Mouse (Mus musculus) neural tube, embryonic 11.5 days (tissue): ENCODE results near the gene Mtss1l. TPM values are rescaled to one million over a fixed set of nuclear protein-coding genes. Genes with fewer than 3 reads are reported as not detected.

Source experiments
- ATAC-seq: fragments of 200-750 bp; cut with Nextera tagmentation; 2 replicates; pipeline ENCODE4 v1.8.0; 2017; ENCODE audit warnings: moderate number of reproducible peaks, mild to moderate bottlenecking, moderate TSS enrichment, moderate library complexity; ENCODE audit not compliant: insufficient read depth, low FRiP score, low TSS enrichment
- DNase-seq: peaks from one replicate; pipeline ENCODE4 v3.0.0-alpha.2; 2015; ENCODE audit warnings: low spot score
- H3K27ac ChIP-seq: fragments of 300-500 bp; sonication (generic); 2 replicates; pipeline ENCODE4 v1.5.1; 2014; ENCODE audit warnings: low read depth, mild to moderate bottlenecking, low read length
- H3K27me3 ChIP-seq: fragments of 300-500 bp; sonication (generic); 2 replicates; pipeline ENCODE4 v1.6.1; 2014; ENCODE audit warnings: mild to moderate bottlenecking, low read length, mixed read lengths; ENCODE audit not compliant: control insufficient read depth, insufficient read depth
- H3K36me3 ChIP-seq: fragments of 300-500 bp; sonication (generic); 2 replicates; pipeline ENCODE4 v1.6.1; 2014; ENCODE audit warnings: mild to moderate bottlenecking, low read length, moderate library complexity, mixed read lengths; ENCODE audit not compliant: control insufficient read depth, insufficient read depth
- H3K4me1 ChIP-seq: fragments of 300-500 bp; sonication (generic); 2 replicates; pipeline ENCODE4 v1.6.1; 2014; ENCODE audit warnings: low read length, mixed read lengths; ENCODE audit not compliant: control insufficient read depth, insufficient read depth
- H3K4me2 ChIP-seq: fragments of 300-500 bp; sonication (generic); 2 replicates; pipeline ENCODE4 v1.6.1; 2014; ENCODE audit warnings: low read depth, mild to moderate bottlenecking, moderate library complexity
- H3K4me3 ChIP-seq: fragments of 300-500 bp; sonication (generic); 2 replicates; pipeline ENCODE4 v1.5.1; 2014; ENCODE audit warnings: low read depth, low read length
- H3K9ac ChIP-seq: fragments of 300-500 bp; sonication (generic); 2 replicates; pipeline ENCODE4 v1.6.1; 2014; ENCODE audit warnings: mild to moderate bottlenecking, low read length
- H3K9me3 ChIP-seq: fragments of 300-500 bp; sonication (generic); 2 replicates; pipeline ENCODE4 v1.6.1; 2016; ENCODE audit warnings: low read length; ENCODE audit not compliant: control insufficient read depth
- WGBS: fragments of 180-500 bp; shearing (Covaris S2); extraction: QIAGEN DNeasy Blood & Tissue Kit; methylation state at CpG from one replicate; pipeline ENCODE4 v1.1.7; 2014; 5-methylcytosine and 5-hydroxymethylcytosine counted together
- polyA plus RNA-seq: library from polyadenylated mRNA; unstranded; fragments of >200 nt; fragmentation: Nextera tagmentation; extraction: Ambion mirVana; gene quantifications from 2 replicates; pipeline ENCODE4 v1.2.1, GENCODE M21; 2014

Gene Mtss1l
- polyA plus RNA-seq, 1 experiment from 2014 or later, result 18.3 TPM

GRCm38 (mm10) chr8:110755511-110756170, 34.4 kb downstream of the Mtss1l start:
- Histone ChIP-seq H3K9ac (no peak overlapping the region), H3K4me2 (no peak overlapping the region), H3K27ac (no peak overlapping the region), H3K9me3 (no peaks in the 10 kb centered on the region), H3K36me3 (no peaks in the 10 kb centered on the region), H3K4me1 (no peaks in the 10 kb centered on the region), H3K27me3 (no peaks in the 10 kb centered on the region), H3K4me3 (no peak overlapping the region)
- DNase-seq, result no peak
- WGBS, result 73% methylated on average over 15 of the region's 15 CpGs
- ATAC-seq, result no peak

DNA sequence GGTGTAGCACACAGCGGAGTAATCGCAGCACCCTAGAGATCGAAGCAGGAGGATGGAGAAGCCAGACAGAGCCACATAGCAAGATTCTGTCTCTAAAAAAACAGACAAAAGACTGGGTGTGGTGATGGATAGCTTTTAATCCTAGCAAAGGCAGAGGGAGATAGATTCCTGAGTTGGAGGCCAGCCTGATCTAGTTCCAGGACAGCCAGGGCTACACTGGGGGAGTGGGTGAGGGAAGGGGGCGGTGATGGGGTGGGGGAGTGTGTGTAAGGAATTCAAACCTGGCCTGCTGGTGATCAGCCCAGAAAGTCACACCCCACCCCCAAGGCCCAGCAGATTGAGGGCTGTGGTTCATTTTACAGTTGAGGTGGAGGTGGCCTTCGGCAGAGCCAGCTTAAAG, 34.9 kb downstream of the Mtss1l start:
- Histone ChIP-seq H3K36me3 (no peaks in the 10 kb centered on the region), H3K9me3 (no peaks in the 10 kb centered on the region), H3K4me2 (no peak overlapping the region), H3K27me3 (no peaks in the 10 kb centered on the region), H3K4me1 (no peaks in the 10 kb centered on the region), H3K4me3 (no peak overlapping the region), H3K27ac (no peak overlapping the region), H3K9ac (no peak overlapping the region)
- DNase-seq (no peak), ATAC-seq (no peak)
- 82% methylated on average over 5 of the region's 5 CpGs for WGBS

- ATAC-seq, result no peak
- Histone ChIP-seq H3K36me3 (no peaks in the 10 kb centered on the region), H3K27me3 (no peaks in the 10 kb centered on the region), H3K9me3 (no peaks in the 10 kb centered on the region), H3K9ac (no peak overlapping the region), H3K4me3 (no peak overlapping the region), H3K4me1 (no peaks in the 10 kb centered on the region), H3K27ac (no peak overlapping the region), H3K4me2 (no peak overlapping the region)
- DNase-seq, result no peak
- WGBS, result 78% methylated on average over 7 of the region's 7 CpGs
These were observed 39.1 kb downstream of the Mtss1l start for GRCm38 (mm10) chr8:110760280-110760940.

GRCm38 (mm10) chr8:110761185-110761584, 39.9 kb downstream of the Mtss1l start:
- ATAC-seq (no peak), DNase-seq (no peak)
- Histone ChIP-seq H3K36me3 (no peaks in the 10 kb centered on the region), H3K9me3 (no peaks in the 10 kb centered on the region), H3K4me1 (no peaks in the 10 kb centered on the region), H3K9ac (no peak overlapping the region), H3K4me3 (no peak overlapping the region), H3K4me2 (no peak overlapping the region), H3K27ac (no peak overlapping the region), H3K27me3 (no peaks in the 10 kb centered on the region)
- WGBS, result 60% methylated on average over 5 of the region's 5 CpGs

GRCm38 (mm10) chr8:110761988-110762387, 40.7 kb downstream of the Mtss1l start:
- Histone ChIP-seq H3K9me3 (no peaks in the 10 kb centered on the region), H3K4me2 (no peak overlapping the region), H3K9ac (no peak overlapping the region), H3K27ac (no peak overlapping the region), H3K36me3 (no peaks in the 10 kb centered on the region), H3K4me1 (no peaks in the 10 kb centered on the region), H3K27me3 (no peaks in the 10 kb centered on the region), H3K4me3 (no peak overlapping the region)
- 74% methylated on average over 6 of the region's 6 CpGs for WGBS
- DNase-seq (no peak), ATAC-seq (no peak)

- Histone ChIP-seq H3K27me3 (no peaks in the 10 kb centered on the region), H3K4me3 (no peak overlapping the region), H3K9me3 (no peaks in the 10 kb centered on the region), H3K9ac (no peak overlapping the region), H3K36me3 (no peaks in the 10 kb centered on the region), H3K4me1 (no peaks in the 10 kb centered on the region), H3K4me2 (no peak overlapping the region), H3K27ac (no peak overlapping the region)
- ATAC-seq, result no peak
- DNase-seq, result no peak
- 67% methylated on average over 3 of the region's 3 CpGs for WGBS
These were observed 43.4 kb downstream of the Mtss1l start for GRCm38 (mm10) chr8:110764671-110765070.

- no peak overlapping the region for H3K4me3 ChIP-seq
- H3K9ac ChIP-seq, result no peak overlapping the region
- ATAC-seq (no peak), DNase-seq (no peak)
- no peaks in the 10 kb centered on the region for H3K9me3 ChIP-seq
- H3K4me1 ChIP-seq, result no peaks in the 10 kb centered on the region
- no peaks in the 10 kb centered on the region for H3K27me3 ChIP-seq
- H3K4me2 ChIP-seq, result no peak overlapping the region
- WGBS, result 90% methylated on average over 6 of the region's 6 CpGs
- H3K27ac ChIP-seq, result no peak overlapping the region
- no peaks in the 10 kb centered on the region for H3K36me3 ChIP-seq
These were observed 46.0 kb downstream of the Mtss1l start for GRCm38 (mm10) chr8:110767261-110767660.

- no peak overlapping the region for H3K4me3 ChIP-seq
- DNase-seq (no peak), ATAC-seq (no peak)
- H3K36me3 ChIP-seq, result no peaks in the 10 kb centered on the region
- no peak overlapping the region for H3K9ac ChIP-seq
- H3K27ac ChIP-seq, result no peak overlapping the region
- no peaks in the 10 kb centered on the region for H3K9me3 ChIP-seq
- 88% methylated on average over 7 of the region's 7 CpGs for WGBS
- no peaks in the 10 kb centered on the region for H3K4me1 ChIP-seq
- H3K27me3 ChIP-seq, result no peaks in the 10 kb centered on the region
- H3K4me2 ChIP-seq, result no peak overlapping the region
These were observed 51.2 kb downstream of the Mtss1l start for GRCm38 (mm10) chr8:110772452-110772851.

DNA sequence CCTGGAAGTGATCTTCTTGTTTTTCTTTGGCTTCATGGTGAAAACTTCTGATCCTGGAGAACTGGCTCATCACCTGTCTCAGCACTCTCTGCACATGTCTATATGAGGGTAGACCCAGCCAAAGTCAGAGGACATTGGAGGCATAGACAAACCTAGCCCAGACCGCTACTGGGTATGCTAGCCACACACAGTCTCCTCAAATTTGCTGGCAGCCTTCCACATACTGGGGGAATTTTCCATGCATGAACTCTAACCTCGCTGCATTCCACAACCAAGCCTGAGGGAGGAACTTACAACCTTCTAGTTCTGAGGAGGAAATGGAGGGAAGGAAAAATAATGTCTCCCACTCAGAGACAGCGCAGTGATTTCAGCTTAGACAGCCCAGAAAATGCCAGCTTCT, 52.8 kb downstream of the Mtss1l start:
- Histone ChIP-seq H3K9me3 (no peaks in the 10 kb centered on the region), H3K4me3 (no peak overlapping the region), H3K4me2 (no peak overlapping the region), H3K27ac (no peak overlapping the region), H3K9ac (no peak overlapping the region), H3K4me1 (no peaks in the 10 kb centered on the region), H3K36me3 (no peaks in the 10 kb centered on the region), H3K27me3 (no peaks in the 10 kb centered on the region)
- 90% methylated on average over 3 of the region's 3 CpGs for WGBS
- no peak for DNase-seq
- ATAC-seq, result no peak
